Mouse (Mus musculus): ENCODE data around the gene Rassf2. TPM values are rescaled to one million over a fixed set of nuclear protein-coding genes. Genes with fewer than 3 reads are reported as not detected.

Rassf2 gene
- polyA plus RNA-seq, 1 experiment from 2014 or later: 26.2 TPM

- no peak for ATAC-seq (replicated peaks)
- WGBS: 74% methylated on average over 11 of the region's 11 CpGs
Observed at GRCm38 (mm10) chr2:131948916-131949639, 81.0 kb downstream of the Rassf2 start.

GRCm38 (mm10) chr2:131948156-131948555, 81.9 kb downstream of the Rassf2 start:
- WGBS: 76% methylated on average over 3 of the region's 3 CpGs
- Histone ChIP-seq H3K9me3 (no peaks in the 10 kb centered on the region), H3K4me3 (no peak overlapping the region), H3K9ac (replicated peaks) (no peak overlapping the region), H3K4me2 (replicated peaks) (no peak overlapping the region), H3K4me1 (0 out of 2 replicates have a peak, but pooled peaks cover 3% of the 10 kb centered on the region), H3K27me3 (peaks cover 8% of the 10 kb centered on the region), H3K27ac (replicated peaks) (no peak overlapping the region), H3K36me3 (no peaks in the 10 kb centered on the region)
- ATAC-seq (replicated peaks): no peak

More at GRCm38 (mm10) chr2:131948916-131949639, 81.0 kb downstream of the Rassf2 start:
- Histone ChIP-seq H3K9ac (replicated peaks) (no peak overlapping the region), H3K36me3 (no peaks in the 10 kb centered on the region), H3K4me1 (0 out of 2 replicates have a peak, but pooled peaks cover 5% of the 10 kb centered on the region), H3K4me2 (replicated peaks) (no peak overlapping the region), H3K4me3 (no peak overlapping the region), H3K9me3 (no peaks in the 10 kb centered on the region), H3K27ac (replicated peaks) (no peak overlapping the region), H3K27me3 (peaks cover 15% of the 10 kb centered on the region)

- Histone ChIP-seq H3K4me2 (replicated peaks) (no peak overlapping the region), H3K27ac (replicated peaks) (no peak overlapping the region), H3K27me3 (no peaks in the 10 kb centered on the region), H3K4me3 (no peak overlapping the region), H3K9me3 (no peaks in the 10 kb centered on the region), H3K9ac (replicated peaks) (no peak overlapping the region), H3K36me3 (no peaks in the 10 kb centered on the region), H3K4me1 (no peaks in the 10 kb centered on the region)
- WGBS: 92% methylated on average over 16 of the region's 16 CpGs
- ATAC-seq (replicated peaks): no peak
Observed at GRCm38 (mm10) chr2:131946351-131946750, 83.7 kb downstream of the Rassf2 start.

DNA sequence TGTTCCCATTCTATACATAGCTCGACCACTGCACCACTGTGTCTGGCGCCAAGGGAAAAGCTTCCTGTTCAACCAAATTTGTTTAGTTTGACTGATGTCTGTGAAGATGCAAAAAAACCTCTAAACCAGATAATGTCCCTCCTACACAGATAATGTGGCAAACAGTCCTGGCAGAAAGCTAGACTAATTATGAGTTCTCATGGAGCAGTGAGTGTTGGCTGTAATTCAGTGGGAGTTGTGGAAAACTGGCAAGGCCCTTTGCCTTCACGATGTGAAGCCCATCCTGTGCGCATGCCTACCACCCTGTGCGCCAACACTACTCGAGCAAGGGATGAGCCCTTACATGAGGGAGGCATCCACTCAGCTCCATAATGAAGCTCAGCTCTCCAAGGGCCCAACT, 84.3 kb downstream of the Rassf2 start:
- H3K4me1 ChIP-seq: no peaks in the 10 kb centered on the region
- no peak overlapping the region for H3K4me3 ChIP-seq
- H3K9me3 ChIP-seq: no peaks in the 10 kb centered on the region
- H3K27ac ChIP-seq (replicated peaks): no peak overlapping the region
- no peak overlapping the region for H3K9ac ChIP-seq (replicated peaks)
- ATAC-seq (replicated peaks): no peak
- H3K4me2 ChIP-seq (replicated peaks): no peak overlapping the region
- H3K36me3 ChIP-seq: no peaks in the 10 kb centered on the region
- H3K27me3 ChIP-seq: no peaks in the 10 kb centered on the region
- 88% methylated on average over 6 of the region's 6 CpGs for WGBS

GRCm38 (mm10) chr2:131945225-131945624, 84.8 kb downstream of the Rassf2 start:
- no peak for ATAC-seq (replicated peaks)
- 85% methylated on average over 8 of the region's 8 CpGs for WGBS
- Histone ChIP-seq H3K27me3 (no peaks in the 10 kb centered on the region), H3K4me3 (no peak overlapping the region), H3K9ac (replicated peaks) (no peak overlapping the region), H3K9me3 (no peaks in the 10 kb centered on the region), H3K27ac (replicated peaks) (no peak overlapping the region), H3K36me3 (no peaks in the 10 kb centered on the region), H3K4me1 (no peaks in the 10 kb centered on the region), H3K4me2 (replicated peaks) (no peak overlapping the region)

GRCm38 (mm10) chr2:131944370-131944769, 85.7 kb downstream of the Rassf2 start:
- H3K9ac ChIP-seq (replicated peaks): no peak overlapping the region
- no peak overlapping the region for H3K4me2 ChIP-seq (replicated peaks)
- no peaks in the 10 kb centered on the region for H3K4me1 ChIP-seq
- no peaks in the 10 kb centered on the region for H3K36me3 ChIP-seq
- ATAC-seq (replicated peaks): no peak
- no peak overlapping the region for H3K4me3 ChIP-seq
- no peaks in the 10 kb centered on the region for H3K27me3 ChIP-seq
- H3K27ac ChIP-seq (replicated peaks): no peak overlapping the region
- H3K9me3 ChIP-seq: no peaks in the 10 kb centered on the region
- WGBS: 13% methylated on average over 1 of the region's 1 CpGs

DNA sequence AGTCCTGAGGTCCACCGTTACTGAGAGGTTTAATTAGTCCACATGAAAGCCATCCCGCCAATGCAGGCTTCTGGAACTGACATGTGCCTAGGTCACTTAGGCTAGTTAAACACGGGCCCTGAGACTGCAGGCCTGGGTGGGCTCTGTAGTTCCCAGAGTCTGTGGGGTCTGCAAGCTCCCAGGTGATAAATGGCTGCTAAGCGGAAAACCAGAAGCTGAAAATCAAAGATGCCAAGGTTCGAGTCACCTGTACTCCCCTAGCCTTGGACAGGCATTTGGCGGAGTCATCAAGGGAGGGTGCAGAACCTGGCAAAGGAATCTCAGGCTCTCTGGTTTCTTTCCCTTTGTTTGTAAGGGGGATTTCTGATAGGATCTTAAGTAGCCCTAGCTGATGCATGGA, 88.6 kb downstream of the Rassf2 start:
- no peak for ATAC-seq (replicated peaks)
- Histone ChIP-seq H3K4me3 (no peak overlapping the region), H3K27ac (replicated peaks) (no peak overlapping the region), H3K4me2 (replicated peaks) (no peak overlapping the region), H3K9ac (replicated peaks) (no peak overlapping the region), H3K36me3 (peaks cover 17% of the 10 kb centered on the region), H3K4me1 (no peaks in the 10 kb centered on the region), H3K27me3 (no peaks in the 10 kb centered on the region), H3K9me3 (no peaks in the 10 kb centered on the region)
- 75% methylated on average over 6 of the region's 6 CpGs for WGBS

- Histone ChIP-seq H3K4me2 (replicated peaks) (no peak overlapping the region), H3K27ac (replicated peaks) (no peak overlapping the region), H3K4me3 (no peak overlapping the region), H3K27me3 (no peaks in the 10 kb centered on the region), H3K4me1 (no peaks in the 10 kb centered on the region), H3K9ac (replicated peaks) (no peak overlapping the region), H3K36me3 (peaks cover 19% of the 10 kb centered on the region), H3K9me3 (no peaks in the 10 kb centered on the region)
- no peak for ATAC-seq (replicated peaks)
- 91% methylated on average over 3 of the region's 3 CpGs for WGBS
Observed at GRCm38 (mm10) chr2:131940506-131940905, 89.6 kb downstream of the Rassf2 start.

Other genes starting within 250 kb of the Rassf2 start
- gene Erv3, start 170.5 kb downstream of the Rassf2 start, polyA plus RNA-seq (2015; fragmentation: Nextera tagmentation; extraction: Ambion mirVana): not detected in 2 replicates
- gene Prnp, start 120.3 kb downstream of the Rassf2 start, polyA plus RNA-seq (2015; fragmentation: Nextera tagmentation; extraction: Ambion mirVana): 168 and 184 TPM in 2 replicates
- gene Prn, start 120.3 kb downstream of the Rassf2 start, polyA plus RNA-seq (2015; fragmentation: Nextera tagmentation; extraction: Ambion mirVana): 0.22 TPM in 1 of 2 replicates, not detected in the other
- gene Prnd, start 79.4 kb downstream of the Rassf2 start, polyA plus RNA-seq (2015; fragmentation: Nextera tagmentation; extraction: Ambion mirVana): 10.0 and 12.4 TPM in 2 replicates
- 27.6 and 30.2 TPM in 2 replicates for gene Slc23a2, start 114.8 kb upstream of the Rassf2 start, polyA plus RNA-seq (2015; fragmentation: Nextera tagmentation; extraction: Ambion mirVana)
- 47.1 and 47.2 TPM in 2 replicates for gene Tmem230, start 217.5 kb upstream of the Rassf2 start, polyA plus RNA-seq (2015; fragmentation: Nextera tagmentation; extraction: Ambion mirVana)
- gene Pcna, start 223.1 kb upstream of the Rassf2 start, polyA plus RNA-seq (2015; fragmentation: Nextera tagmentation; extraction: Ambion mirVana): 190 and 193 TPM in 2 replicates
- 25.7 and 27.6 TPM in 2 replicates for gene Cds2, start 232.9 kb upstream of the Rassf2 start, polyA plus RNA-seq (2015; fragmentation: Nextera tagmentation; extraction: Ambion mirVana)